Mouse (Mus musculus) adipose tissue, adult 10 weeks (tissue): ENCODE results near the gene Efna1. TPM values are rescaled to one million over a fixed set of nuclear protein-coding genes. Genes with fewer than 3 reads are reported as not detected.

Experiments used
- polyA plus RNA-seq: library from polyadenylated mRNA; stranded (reverse); fragments of 350-450 nt; fragmentation: Illumina TruSeq; extraction: RNeasy Lipid Tissue Mini Kit (QIAGEN cat#74804); gene quantifications from one replicate; pipeline ENCODE4 v1.2.3, GENCODE M21; 2014; ENCODE audit warnings: low read depth, low replicate concordance

Gene Efna1
- 26.1 TPM for polyA plus RNA-seq

GRCm38 (mm10) chr3:89280606-89281511, at the start of gene Efna1:
Efna1 (minus strand) TSS chr3:89281142.

GRCm38 (mm10) chr3:89322514-89323165, 41.7 kb upstream of the Efna1 start, which contains the start of gene Efna3:
Efna3 (minus strand) TSS chr3:89322965.

GRCm38 (mm10) chr3:89270051-89270755, 10.7 kb downstream of the Efna1 start, which contains the start of gene Slc50a1:
Slc50a1 (minus strand) TSS chr3:89270570.

GRCm38 (mm10) chr3:89259076-89259475, 21.9 kb downstream of the Efna1 start, which contains the start of gene Dpm3:
Dpm3 (plus strand) TSS chr3:89259358.

GRCm38 (mm10) chr3:89246261-89247100, 34.5 kb downstream of the Efna1 start, which contains the start of gene Trim46:
Trim46 (minus strand) TSS chr3:89246309.

GRCm38 (mm10) chr3:89245688-89246171, 35.2 kb downstream of the Efna1 start, which contains the start of gene Krtcap2:
Krtcap2 (plus strand) TSS chr3:89245966.

GRCm38 (mm10) chr3:89228836-89229235, 52.1 kb downstream of the Efna1 start, which contains the start of gene Muc1:
Muc1 (plus strand) TSS chr3:89229057.

GRCm38 (mm10) chr3:89226900-89227299, 54.0 kb downstream of the Efna1 start, which contains the start of gene Mtx1:
Mtx1 (minus strand) TSS chr3:89227088.

Other genes starting within 250 kb of the Efna1 start
- gene Rusc1, start 187.8 kb downstream of the Efna1 start, polyA plus RNA-seq, result 22.7 TPM
- not detected for gene Gm43738, start 180.0 kb downstream of the Efna1 start, polyA plus RNA-seq
- gene Fdps, start 179.2 kb downstream of the Efna1 start, polyA plus RNA-seq, result 175 TPM
- gene Pklr, start 145.0 kb downstream of the Efna1 start, polyA plus RNA-seq, result 7.9 TPM
- gene Hcn3, start 120.9 kb downstream of the Efna1 start, polyA plus RNA-seq, result 0.24 TPM
- 51.5 TPM for gene Clk2, start 116.3 kb downstream of the Efna1 start, polyA plus RNA-seq
- 56.1 TPM for gene Scamp3, start 103.7 kb downstream of the Efna1 start, polyA plus RNA-seq
- gene Fam189b, start 98.0 kb downstream of the Efna1 start, polyA plus RNA-seq, result 5.8 TPM
- gene Gba, start 78.2 kb downstream of the Efna1 start, polyA plus RNA-seq, result 67.8 TPM
- 30.3 TPM for gene Thbs3, start 66.0 kb downstream of the Efna1 start, polyA plus RNA-seq
- 92.5 TPM for gene Mtx1, start 54.1 kb downstream of the Efna1 start, polyA plus RNA-seq
- gene Muc1, start 52.1 kb downstream of the Efna1 start, polyA plus RNA-seq, result 1.0 TPM
- gene Krtcap2, start 35.2 kb downstream of the Efna1 start, polyA plus RNA-seq, result 96.9 TPM
- 2.9 TPM for gene Trim46, start 34.8 kb downstream of the Efna1 start, polyA plus RNA-seq
- gene Dpm3, start 21.8 kb downstream of the Efna1 start, polyA plus RNA-seq, result 152 TPM
- 135 TPM for gene Slc50a1, start 10.6 kb downstream of the Efna1 start, polyA plus RNA-seq
- gene Efna3, start 41.8 kb upstream of the Efna1 start, polyA plus RNA-seq, result 1.3 TPM
- gene Efna4, start 56.9 kb upstream of the Efna1 start, polyA plus RNA-seq, result 3.4 TPM
- gene Adam15, start 68.9 kb upstream of the Efna1 start, polyA plus RNA-seq, result 145 TPM
- gene Dcst2, start 80.8 kb upstream of the Efna1 start, polyA plus RNA-seq, result 2.8 TPM
- 5.4 TPM for gene Dcst1, start 84.1 kb upstream of the Efna1 start, polyA plus RNA-seq
- 52.0 TPM for gene Zbtb7b, start 113.6 kb upstream of the Efna1 start, polyA plus RNA-seq
- 1.8 TPM for gene Lenep, start 121.7 kb upstream of the Efna1 start, polyA plus RNA-seq
- gene Flad1, start 130.7 kb upstream of the Efna1 start, polyA plus RNA-seq, result 24.9 TPM
- 34.3 TPM for gene Cks1b, start 137.2 kb upstream of the Efna1 start, polyA plus RNA-seq
- gene Shc1, start 137.3 kb upstream of the Efna1 start, polyA plus RNA-seq, result 76.1 TPM
- gene Pygo2, start 149.1 kb upstream of the Efna1 start, polyA plus RNA-seq, result 30.1 TPM
- 70.3 TPM for gene Pbxip1, start 155.6 kb upstream of the Efna1 start, polyA plus RNA-seq
- 74.9 TPM for gene Pmvk, start 173.4 kb upstream of the Efna1 start, polyA plus RNA-seq
- gene Kcnn3, start 239.0 kb upstream of the Efna1 start, polyA plus RNA-seq, result 1.4 TPM